Mouse (Mus musculus) G1E-ER4 (cell line): ENCODE data around the gene Ptprt. TPM values are rescaled to one million over a fixed set of nuclear protein-coding genes. Genes with fewer than 3 reads are reported as not detected.

ENCODE experiments used
- GATA1 ChIP-seq: IDR thresholded peaks from one replicate; pipeline ENCODE4 v1.8.0; 2012; ENCODE audit warnings: low read length, inconsistent platforms
- polyA plus RNA-seq: library from polyadenylated mRNA; stranded (reverse); fragments of >175 nt; gene quantifications from 2 replicates; pipeline ENCODE4 v1.2.3, GENCODE M21; 2012

Ptprt gene
- polyA plus RNA-seq, 1 experiment: not detected

DNA sequence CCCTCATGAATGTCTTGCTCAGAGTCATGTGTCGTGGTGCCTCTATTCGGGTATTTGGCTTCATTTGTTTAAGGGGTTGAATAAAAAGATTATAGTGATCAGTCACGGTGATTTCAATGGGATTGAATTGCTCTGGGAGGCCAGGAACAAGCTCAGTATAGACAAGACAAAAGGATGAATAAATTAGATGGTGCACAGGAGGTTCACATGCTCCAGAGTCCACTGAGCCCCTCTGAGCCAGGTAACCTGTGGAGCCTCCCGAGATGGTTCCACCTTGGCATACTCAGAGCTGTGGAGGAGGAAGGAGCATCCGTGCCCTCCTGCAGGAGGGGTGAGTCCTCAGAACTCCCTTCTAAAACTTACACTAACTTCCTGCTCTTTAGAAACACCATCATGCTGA lies 26.0 kb downstream of the Ptprt start:
- no peak for TF ChIP-seq GATA1

GRCm38 (mm10) chr2:162626076-162626475 lies 34.9 kb downstream of the Ptprt start:
- no peak for TF ChIP-seq GATA1

DNA sequence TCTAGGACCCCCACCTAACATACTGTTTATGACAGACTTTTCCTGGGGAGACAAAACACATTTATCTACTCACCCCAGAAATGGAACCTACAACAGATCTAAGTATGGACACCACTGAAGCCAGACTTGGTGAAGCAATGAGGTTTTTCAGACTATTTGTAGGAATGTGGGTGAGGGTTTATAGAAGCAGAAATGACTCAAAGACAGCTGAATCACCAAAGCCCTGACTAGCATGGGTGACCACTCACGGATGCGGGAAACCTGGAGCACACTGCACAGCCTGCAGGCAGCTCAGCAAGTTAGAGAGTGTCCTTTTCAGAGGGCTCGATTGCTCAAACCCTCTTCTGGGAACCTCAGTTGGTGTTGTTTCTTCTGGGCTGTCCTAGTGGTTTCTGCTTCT lies 36.2 kb downstream of the Ptprt start:
- no peak for TF ChIP-seq GATA1

- TF ChIP-seq GATA1: no peak
Observed at GRCm38 (mm10) chr2:162614256-162614655, 46.7 kb downstream of the Ptprt start.

DNA sequence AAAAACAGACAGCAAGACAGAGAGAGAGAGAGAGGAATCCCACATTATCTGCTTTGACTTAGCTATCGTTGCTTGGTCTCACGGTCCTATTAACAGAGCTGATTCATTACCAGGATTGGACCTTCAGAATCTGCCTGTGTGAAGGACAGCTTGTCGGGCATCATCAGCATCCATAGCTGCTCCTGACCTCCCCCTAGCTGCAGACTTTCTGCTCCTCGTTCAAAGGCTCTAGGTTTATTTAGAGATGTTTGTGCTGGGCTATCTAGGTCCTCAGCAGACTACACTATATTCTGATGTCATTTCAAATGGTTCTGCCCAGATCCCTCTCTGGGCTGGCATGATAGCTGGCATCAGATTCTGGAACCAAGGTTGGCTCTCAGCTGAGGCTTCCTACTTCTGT lies 47.5 kb downstream of the Ptprt start:
- TF ChIP-seq GATA1: no peak

GRCm38 (mm10) chr2:162602721-162603120 lies 58.2 kb downstream of the Ptprt start:
- no peak for TF ChIP-seq GATA1

GRCm38 (mm10) chr2:162591388-162591787 lies 69.6 kb downstream of the Ptprt start:
- TF ChIP-seq GATA1: no peak

DNA sequence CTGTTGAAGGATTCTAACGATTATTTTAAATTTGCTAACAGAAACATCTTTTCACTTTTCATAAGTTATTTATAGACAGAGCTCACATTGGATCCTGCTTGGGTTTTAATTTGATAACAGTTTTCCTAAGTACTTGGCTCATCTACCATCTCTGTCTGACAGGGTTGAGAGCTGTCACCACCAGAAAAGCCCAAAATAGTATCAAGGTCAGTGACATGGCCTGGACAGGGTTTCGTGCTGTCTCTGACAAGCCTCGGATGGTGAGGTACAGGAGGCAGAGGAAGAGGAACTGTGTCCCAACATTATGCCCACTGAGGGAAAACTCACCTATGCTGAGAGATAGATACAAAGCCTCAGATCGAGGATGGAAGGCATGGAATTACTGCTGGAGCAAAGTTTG lies 79.3 kb downstream of the Ptprt start:
- no peak for TF ChIP-seq GATA1

DNA sequence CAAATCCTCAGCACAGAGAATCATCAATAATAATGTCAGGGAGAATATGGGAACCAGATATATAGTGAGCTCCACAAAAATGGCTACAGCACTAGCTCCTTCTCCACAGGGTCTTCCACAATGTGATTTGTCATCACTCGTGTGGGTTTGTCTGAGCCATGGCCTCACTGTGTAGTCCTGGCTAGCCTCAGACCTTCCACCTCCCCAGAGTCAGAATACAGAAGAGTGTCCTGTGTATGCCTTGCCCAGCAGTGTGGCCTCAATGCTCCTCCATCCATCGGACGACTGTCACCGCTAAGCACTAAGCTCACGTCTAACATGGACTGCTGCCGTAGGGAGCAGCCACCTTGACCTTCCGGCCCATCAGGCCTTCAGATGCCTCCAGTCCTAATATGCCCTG lies 83.1 kb downstream of the Ptprt start:
- TF ChIP-seq GATA1: no peak

GRCm38 (mm10) chr2:162572851-162573250 lies 88.1 kb downstream of the Ptprt start:
- no peak for TF ChIP-seq GATA1

DNA sequence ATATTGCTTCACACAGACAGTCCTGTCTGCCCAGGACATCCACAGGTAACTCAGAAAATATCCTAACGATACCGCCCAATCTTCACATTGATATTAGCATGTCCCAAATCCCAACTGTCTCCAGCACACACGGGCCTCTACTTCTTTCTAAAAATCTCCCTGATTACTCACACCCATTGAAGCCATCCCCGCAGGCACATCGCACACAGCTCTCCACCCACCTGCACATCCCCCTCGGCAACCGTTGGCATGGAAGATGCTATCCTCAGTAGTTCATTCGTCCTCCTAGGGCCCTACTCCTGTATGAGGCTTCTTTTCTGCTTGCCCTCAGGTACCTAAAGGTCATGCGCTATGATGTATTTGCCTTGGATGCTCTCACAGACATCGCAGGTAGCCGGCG lies 89.9 kb downstream of the Ptprt start:
- TF ChIP-seq GATA1: no peak

DNA sequence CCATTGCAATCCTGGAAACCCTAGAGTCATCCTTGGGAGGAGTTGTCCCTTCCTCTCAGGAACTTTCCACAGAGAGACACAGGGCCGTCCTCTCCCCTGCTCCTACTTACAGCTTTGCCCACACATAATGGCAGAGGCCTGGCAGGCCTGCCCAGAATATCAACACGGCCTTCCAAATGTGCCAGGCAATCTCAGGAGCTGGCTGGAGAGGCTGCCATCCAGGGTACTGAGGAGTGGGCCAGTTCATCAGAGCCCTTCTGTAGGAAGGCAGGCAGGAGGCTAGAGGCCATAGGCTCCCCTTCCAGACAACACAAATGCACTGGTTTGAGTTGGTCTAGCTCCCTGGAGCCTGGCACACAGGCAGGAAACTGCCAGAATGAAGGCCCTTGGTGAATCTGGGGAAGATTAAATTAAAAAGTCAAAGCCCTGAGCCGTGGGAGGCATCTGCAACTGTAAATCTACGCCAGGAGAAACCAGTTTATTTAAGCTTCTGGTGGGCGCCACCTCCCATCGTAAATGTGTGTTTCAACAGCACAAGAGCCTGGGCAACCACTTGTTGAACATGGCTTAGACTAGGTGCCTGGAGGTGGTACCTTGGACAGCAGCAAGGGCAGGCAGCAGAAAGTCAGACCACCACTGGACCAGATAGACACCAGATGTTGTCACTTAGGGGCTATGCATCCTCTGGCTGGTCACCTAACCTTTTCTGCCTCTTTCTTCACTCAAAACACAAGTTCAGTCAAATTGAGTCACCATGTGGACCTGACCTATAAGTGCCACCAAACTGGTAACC lies 92.4 kb downstream of the Ptprt start:
- no peak for TF ChIP-seq GATA1

DNA sequence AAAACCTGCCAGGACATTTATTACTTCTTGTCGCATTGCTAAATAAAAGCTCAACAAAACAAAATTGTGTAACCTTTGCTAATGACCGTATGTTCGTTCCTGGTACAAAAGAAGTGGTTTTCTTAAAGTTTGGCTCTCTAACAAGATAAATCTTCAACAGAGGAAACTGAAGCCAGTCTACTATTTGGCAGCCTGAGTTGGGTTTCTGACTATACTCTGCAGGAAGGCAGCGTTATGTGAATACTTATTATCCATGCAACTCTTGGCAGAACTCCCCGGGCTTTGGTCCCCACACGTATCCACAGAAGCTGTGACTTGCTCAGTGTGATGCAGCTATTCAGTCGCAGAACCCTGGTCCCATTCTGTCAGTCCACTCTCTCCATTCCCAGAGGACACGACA lies 112.6 kb downstream of the Ptprt start:
- TF ChIP-seq GATA1: no peak

- no peak for TF ChIP-seq GATA1
Observed at GRCm38 (mm10) chr2:162531638-162532037, 129.3 kb downstream of the Ptprt start.

DNA sequence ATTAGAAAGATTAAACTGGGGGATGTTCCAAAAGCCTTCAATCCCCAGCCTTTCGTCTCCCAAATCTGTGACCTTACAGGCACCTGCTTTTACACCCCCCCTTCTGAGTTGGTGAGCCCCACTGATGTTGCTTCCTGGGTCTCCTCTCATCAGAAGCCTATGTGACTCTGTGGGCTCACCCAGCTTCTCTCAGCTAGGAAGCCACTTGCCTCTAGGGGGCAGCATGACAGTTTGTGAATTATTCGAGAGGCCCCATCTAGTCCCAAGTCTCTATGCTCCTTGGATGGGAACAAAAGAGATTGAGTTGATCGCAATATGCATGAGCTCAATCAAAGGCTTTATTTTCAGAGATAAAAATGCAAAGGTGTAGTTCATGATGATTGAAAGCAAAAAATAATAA lies 132.0 kb downstream of the Ptprt start:
- no peak for TF ChIP-seq GATA1

GRCm38 (mm10) chr2:162515993-162516392 lies 145.0 kb downstream of the Ptprt start:
- no peak for TF ChIP-seq GATA1

DNA sequence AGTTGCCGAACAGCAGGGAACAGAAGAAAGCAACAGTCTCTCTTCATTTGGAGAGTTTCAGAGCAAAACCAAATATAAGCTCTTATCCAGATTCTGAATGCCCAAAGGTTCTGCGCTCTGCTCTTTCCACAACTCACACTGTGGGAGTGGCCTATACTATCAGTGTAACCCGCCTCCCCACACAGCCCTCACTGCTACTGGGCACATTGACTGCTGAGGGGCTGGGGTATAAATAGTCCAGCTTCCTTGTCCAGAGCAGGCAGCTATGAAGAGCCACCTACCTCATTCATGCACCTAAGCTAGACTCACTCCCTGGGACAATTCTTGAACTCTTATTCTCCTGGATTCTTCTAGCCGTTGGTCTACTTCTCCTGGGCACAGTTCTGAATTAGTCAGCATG lies 147.9 kb downstream of the Ptprt start:
- no peak for TF ChIP-seq GATA1

DNA sequence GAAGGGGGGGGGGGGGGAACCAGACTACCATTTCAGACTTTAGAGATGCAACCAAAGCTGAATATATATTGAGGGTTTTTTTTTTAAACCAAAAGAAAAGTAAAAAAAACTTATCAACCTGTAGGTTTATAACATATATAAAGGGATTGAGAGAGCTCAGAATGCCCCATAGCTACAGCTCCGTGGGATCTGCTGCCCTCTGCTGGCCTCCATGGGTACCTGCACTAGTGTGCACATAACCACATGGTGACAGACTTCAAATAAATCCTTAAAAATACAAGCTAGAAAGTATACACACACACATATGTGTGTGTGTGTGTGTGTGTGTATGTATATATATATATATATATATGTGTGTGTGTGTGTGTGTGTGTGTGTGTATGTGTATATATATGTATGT lies 148.9 kb downstream of the Ptprt start:
- no peak for TF ChIP-seq GATA1

- no peak for TF ChIP-seq GATA1
Observed at GRCm38 (mm10) chr2:162509016-162509415, 151.9 kb downstream of the Ptprt start.
